Mouse (Mus musculus) midbrain, postnatal 0 days (tissue): ENCODE data around the gene Map1a. TPM values are rescaled to one million over a fixed set of nuclear protein-coding genes. Genes with fewer than 3 reads are reported as not detected.

Source experiments
- ATAC-seq: fragments of 200-750 bp; cut with Nextera tagmentation; 2 replicates; pipeline ENCODE4 v1.8.0; 2017; ENCODE audit warnings: moderate number of reproducible peaks, mild to moderate bottlenecking, moderate TSS enrichment, moderate library complexity; ENCODE audit not compliant: low FRiP score
- DNase-seq: peaks from one replicate; pipeline ENCODE4 v3.0.0-alpha.2; 2015; ENCODE audit warnings: low spot score
- H3K27ac ChIP-seq: fragments of 300-500 bp; sonication (generic); 2 replicates; pipeline ENCODE4 v1.5.1; 2014; ENCODE audit warnings: low read depth, mild to moderate bottlenecking, low read length, mixed read lengths
- H3K27me3 ChIP-seq: fragments of 300-500 bp; sonication (generic); 2 replicates; pipeline ENCODE4 v1.6.1; 2014; ENCODE audit warnings: low read length, control low read depth, mixed read lengths; ENCODE audit not compliant: insufficient read depth
- H3K36me3 ChIP-seq: fragments of 300-500 bp; sonication (generic); 2 replicates; pipeline ENCODE4 v1.6.1; 2014; ENCODE audit warnings: low read length, control low read depth, mixed read lengths; ENCODE audit not compliant: insufficient read depth
- H3K4me1 ChIP-seq: fragments of 300-500 bp; sonication (generic); 2 replicates; pipeline ENCODE4 v1.6.1; 2014; ENCODE audit warnings: mild to moderate bottlenecking, control low read depth, antibody characterized with exemption, low read length, mixed read lengths; ENCODE audit not compliant: insufficient read depth
- H3K4me2 ChIP-seq: fragments of 300-500 bp; sonication (generic); 2 replicates; pipeline ENCODE4 v1.6.1; 2014; ENCODE audit warnings: low read depth, mild to moderate bottlenecking, low read length, mixed read lengths; ENCODE audit not compliant: poor library complexity, severe bottlenecking
- H3K4me3 ChIP-seq: fragments of 300-500 bp; sonication (generic); 2 replicates; pipeline ENCODE4 v1.5.1; 2014; ENCODE audit warnings: low read depth, mild to moderate bottlenecking, low read length, moderate library complexity
- H3K9ac ChIP-seq: fragments of 300-500 bp; sonication (generic); replicated peaks from 2 replicates; pipeline ENCODE4 v1.6.1; 2014; ENCODE audit warnings: mild to moderate bottlenecking, low read length, moderate library complexity, mixed read lengths; ENCODE audit not compliant: poor library complexity, severe bottlenecking
- H3K9me3 ChIP-seq: fragments of 300-500 bp; sonication (generic); 2 replicates; pipeline ENCODE4 v1.6.1; 2016; ENCODE audit warnings: low read length, control low read depth
- CTCF ChIP-seq: IDR thresholded peaks from 2 replicates; pipeline ENCODE4 v1.5.1; 2016; ENCODE audit warnings: antibody characterized with exemption, mild to moderate bottlenecking
- WGBS: fragments of 180-500 bp; shearing (Covaris S2); extraction: QIAGEN DNeasy Blood & Tissue Kit; methylation state at CpG from one replicate; pipeline ENCODE4 v1.1.7; 2014; 5-methylcytosine and 5-hydroxymethylcytosine counted together
- polyA plus RNA-seq: library from polyadenylated mRNA; unstranded; fragments of >200 nt; fragmentation: Nextera tagmentation; extraction: Ambion mirVana; gene quantifications from 2 replicates; pipeline ENCODE4 v1.2.1, GENCODE M21; 2015
- total RNA-seq: library from RNA; depleted of rRNA; stranded (reverse); fragments of >200 nt; gene quantifications from 2 replicates; pipeline ENCODE4 v1.2.3, GENCODE M21; 2014

The Map1a gene
- total and polyA plus RNA-seq, 2 experiments from 2014 or later = 48.1 to 154 TPM

- H3K9me3 ChIP-seq = no peaks in the 10 kb centered on the region
- no peak for DNase-seq
- peak overlapping the region; percentile 82 for H3K4me2 ChIP-seq
- no peak overlapping the region; the same call in 1 of the 2 replicates for H3K9ac ChIP-seq
- 44% methylated on average over 4 of the region's 4 CpGs for WGBS
- peak overlapping the region; percentile 68 for H3K4me3 ChIP-seq
- ATAC-seq = no peak
- peaks cover 19% of the 10 kb centered on the region for H3K4me1 ChIP-seq
- peaks cover 4% of the 10 kb centered on the region for H3K36me3 ChIP-seq
- no peaks in the 10 kb centered on the region for H3K27me3 ChIP-seq
- H3K27ac ChIP-seq = peak overlapping the region; percentile 89; the same call in 1 of the 2 replicates
- no peak for TF ChIP-seq CTCF
Observed at GRCm38 (mm10) chr2:121294182-121294581, 4.8 kb downstream of the Map1a start.

GRCm38 (mm10) chr2:121294753-121295607 lies 5.6 kb downstream of the Map1a start:
- peak overlapping the region; percentile 68 for H3K4me3 ChIP-seq
- WGBS = 0% methylated on average over 18 of the region's 18 CpGs
- peak overlapping the region; percentile 81 for H3K9ac ChIP-seq
- peak overlapping the region; percentile 82 for H3K4me2 ChIP-seq
- no peaks in the 10 kb centered on the region for H3K27me3 ChIP-seq
- no peak for TF ChIP-seq CTCF
- ATAC-seq (peak; percentile 85), DNase-seq (peak; percentile 86)
- peaks cover 12% of the 10 kb centered on the region for H3K36me3 ChIP-seq
- peaks cover 19% of the 10 kb centered on the region for H3K4me1 ChIP-seq
- no peaks in the 10 kb centered on the region for H3K9me3 ChIP-seq
- peak overlapping the region; percentile 89 for H3K27ac ChIP-seq

GRCm38 (mm10) chr2:121295608-121296571 lies 6.5 kb downstream of the Map1a start:
- peak overlapping the region; percentile 89 for H3K27ac ChIP-seq
- peaks cover 19% of the 10 kb centered on the region for H3K4me1 ChIP-seq
- peaks cover 21% of the 10 kb centered on the region for H3K36me3 ChIP-seq
- WGBS = under 1% methylated on average over 15 of the region's 15 CpGs
- DNase-seq = peak; percentile 80
- H3K9me3 ChIP-seq = no peaks in the 10 kb centered on the region
- peak overlapping the region; percentile 68 for H3K4me3 ChIP-seq
- H3K27me3 ChIP-seq = no peaks in the 10 kb centered on the region
- peak overlapping the region; percentile 81 for H3K9ac ChIP-seq
- peak overlapping the region; percentile 82 for H3K4me2 ChIP-seq
- peak; percentile 64 for ATAC-seq
- no peak for TF ChIP-seq CTCF

- H3K4me1 ChIP-seq = peaks cover 19% of the 10 kb centered on the region
- ATAC-seq = peak; percentile 3; the same call in 1 of the 2 replicates
- WGBS = 9% methylated on average over 6 of the region's 6 CpGs
Observed at GRCm38 (mm10) chr2:121296754-121297231, 7.4 kb downstream of the Map1a start.

GRCm38 (mm10) chr2:121297701-121298100 lies 8.3 kb downstream of the Map1a start:
- no peaks in the 10 kb centered on the region for H3K9me3 ChIP-seq
- no peaks in the 10 kb centered on the region for H3K27me3 ChIP-seq
- H3K4me2 ChIP-seq = peak overlapping the region; percentile 82
- H3K27ac ChIP-seq = no peak overlapping the region
- TF ChIP-seq CTCF = no peak
- 0 out of 2 replicates have a peak overlapping the region, but pooled peaks have one; percentile 81 for H3K9ac ChIP-seq
- peaks cover 19% of the 10 kb centered on the region for H3K4me1 ChIP-seq
- peak overlapping the region; percentile 68 for H3K4me3 ChIP-seq
- ATAC-seq (no peak), DNase-seq (no peak)
- peaks cover 39% of the 10 kb centered on the region for H3K36me3 ChIP-seq
- 12% methylated on average over 9 of the region's 9 CpGs for WGBS

More at GRCm38 (mm10) chr2:121296754-121297231, 7.4 kb downstream of the Map1a start:
- Histone ChIP-seq H3K36me3 (peaks cover 30% of the 10 kb centered on the region), H3K9ac (peak overlapping the region; percentile 81), H3K9me3 (no peaks in the 10 kb centered on the region), H3K4me3 (peak overlapping the region; percentile 68), H3K27ac (peak overlapping the region; percentile 89), H3K4me2 (peak overlapping the region; percentile 82), H3K27me3 (no peaks in the 10 kb centered on the region)
- TF ChIP-seq CTCF = no peak
- DNase-seq = no peak
